ENCODE assay signal across 8 mouse cellular contexts in the genomic region with DNA sequence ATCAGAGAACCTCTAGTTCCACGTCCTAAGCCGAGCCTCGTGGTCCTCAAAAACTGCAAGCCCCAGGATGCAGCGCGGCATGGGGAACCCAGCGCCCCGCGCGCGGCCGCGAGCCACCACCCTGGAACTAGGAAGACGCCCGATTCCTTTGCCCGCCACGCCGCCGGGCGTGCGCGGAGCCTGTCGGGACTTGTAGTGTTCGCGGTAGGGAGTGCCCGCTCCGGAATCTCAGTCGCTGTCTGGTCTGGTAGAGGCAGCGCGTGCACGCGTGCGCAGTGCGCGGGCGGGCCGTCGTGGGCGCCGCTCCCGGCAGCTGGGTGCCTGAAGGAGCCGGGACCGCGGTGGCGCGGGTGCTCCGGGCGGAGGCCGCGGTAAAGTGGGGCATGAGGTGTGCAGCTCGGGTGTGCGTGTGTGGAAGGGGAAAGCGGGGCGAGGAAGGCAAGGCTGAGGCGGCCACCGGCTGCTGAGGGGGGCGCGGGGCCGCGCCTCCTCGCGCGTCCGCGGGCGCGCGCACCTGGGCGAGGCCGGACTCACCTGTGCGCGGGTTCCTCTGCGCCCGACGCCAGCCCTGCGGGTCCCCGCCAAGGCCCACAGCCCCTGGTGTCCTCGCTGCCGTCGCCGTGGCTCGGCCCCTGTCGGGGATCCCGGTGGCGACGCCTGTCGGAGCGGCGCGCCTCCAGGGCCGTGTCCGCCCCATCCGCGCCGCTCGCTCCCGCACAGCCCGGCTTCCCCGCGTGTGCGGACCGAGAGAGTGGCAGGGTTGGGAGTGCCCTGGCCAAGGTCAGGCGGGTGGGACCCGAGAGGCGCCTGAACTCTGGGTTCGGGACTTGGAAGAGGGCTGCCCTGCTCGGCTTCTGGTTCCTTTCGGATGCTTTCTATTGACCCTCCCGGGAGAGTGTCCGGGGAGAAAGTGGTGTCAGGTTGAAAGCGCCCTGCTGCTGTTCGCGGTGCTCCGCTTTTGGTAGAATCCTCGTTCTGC. TPM values are rescaled to one million over a fixed set of nuclear protein-coding genes. Genes with fewer than 3 reads are reported as not detected.
DNase-seq lines count a peak whose midpoint lies in the region; ATAC-seq and TF ChIP-seq lines count a peak whose summit lies in the region.

A gene (plus strand): TSS at position 144 of the 979 bp plus-strand sequence.

- peak within 1 kb of the TSS in 1 of 3 experiments; percentile 72 for H3K4me3 ChIP-seq in CH12.LX (replicated peaks in 1 of 3; ENCODE audit: low read depth in 2 of 3, low read length in 2 of 3, poor library complexity in 1 of 3)
- H3K4me3 ChIP-seq in forebrain, embryonic 15.5 days: peak within 1 kb of the TSS; percentile 79
- H3K4me3 ChIP-seq in liver, embryonic 16.5 days (ENCODE audit: low read depth, low read length): peak within 1 kb of the TSS; percentile 67
- H3K4me3 ChIP-seq in neural tube, embryonic 12.5 days: peak within 1 kb of the TSS; percentile 86
- H3K4me3 ChIP-seq in stomach, postnatal 0 days (ENCODE audit: low read depth, low read length): peak within 1 kb of the TSS; percentile 90

- in situ Hi-C loops in CH12.LX (cut with MboI; ENCODE audit: low pct_ligation_motif_present, low pct_unique_long_range_greater_than_20kb, low sequenced_read_pairs): no loop called here

- peaks cover 8% of the 10 kb centered on the region for H3K9me3 ChIP-seq in CH12.LX (replicated peaks; ENCODE audit: low read length)
- H3K9me3 ChIP-seq in forebrain, embryonic 15.5 days: no peaks in the 10 kb centered on the region
- no peaks in the 10 kb centered on the region for H3K9me3 ChIP-seq in liver, embryonic 16.5 days (replicated peaks; ENCODE audit: control insufficient read depth, low read length)
- no peaks in the 10 kb centered on the region for H3K9me3 ChIP-seq in neural tube, embryonic 12.5 days
- H3K9me3 ChIP-seq in stomach, postnatal 0 days (ENCODE audit: control insufficient read depth, low read length): no peaks in the 10 kb centered on the region

- peak; percentile 99 for ATAC-seq in cerebellum, adult (ENCODE audit: insufficient number of reproducible peaks, low FRiP score, low TSS enrichment)
- ATAC-seq in forebrain, embryonic 15.5 days (replicated peaks): peak; percentile 99
- peak; percentile 95 for ATAC-seq in liver, embryonic 16.5 days (ENCODE audit: low read depth)
- peak; percentile 96 for ATAC-seq in neural tube, embryonic 12.5 days (ENCODE audit: low FRiP score, low read depth)
- ATAC-seq in stomach, postnatal 0 days (ENCODE audit: low FRiP score, low TSS enrichment): peak; percentile 99

- H3K4me1 ChIP-seq in CH12.LX (ENCODE audit: control insufficient read depth in 1 of 2, insufficient read depth in 2 of 2): peaks cover 16 to 40% of the 10 kb centered on the region in 2 experiments; a peak in 3 of 4 replicates
- peaks cover 19% of the 10 kb centered on the region for H3K4me1 ChIP-seq in forebrain, embryonic 15.5 days
- peaks cover 4% of the 10 kb centered on the region for H3K4me1 ChIP-seq in liver, embryonic 16.5 days (ENCODE audit: control insufficient read depth, low read depth, low read length)
- H3K4me1 ChIP-seq in neural tube, embryonic 12.5 days: peaks cover 16% of the 10 kb centered on the region
- no peaks in the 10 kb centered on the region for H3K4me1 ChIP-seq in stomach, postnatal 0 days (replicated peaks; ENCODE audit: control insufficient read depth, insufficient read depth)

- H3K9ac ChIP-seq in CH12.LX (ENCODE audit: insufficient read depth, low read depth): peak within 1 kb of the TSS; percentile 7; the same call in 1 of the 2 replicates
- H3K9ac ChIP-seq in forebrain, embryonic 15.5 days (replicated peaks): peak within 1 kb of the TSS; percentile 81
- H3K9ac ChIP-seq in liver, embryonic 16.5 days (ENCODE audit: low read depth, low read length): peak within 1 kb of the TSS; percentile 64
- H3K9ac ChIP-seq in neural tube, embryonic 12.5 days: peak within 1 kb of the TSS; percentile 89
- peak within 1 kb of the TSS; percentile 86 for H3K9ac ChIP-seq in stomach, postnatal 0 days (ENCODE audit: low read length)

- TF ChIP-seq POLR2A in CH12.LX (IDR thresholded peaks at IDR 0.05; ENCODE audit: low read depth, low read length): peak; percentile 45; the same call in 1 of the 2 replicates

- H3K27me3 ChIP-seq in CH12.LX (replicated peaks): peaks cover 2% of the 10 kb centered on the region
- no peaks in the 10 kb centered on the region for H3K27me3 ChIP-seq in forebrain, embryonic 15.5 days
- H3K27me3 ChIP-seq in liver, embryonic 16.5 days (ENCODE audit: control insufficient read depth, insufficient read depth, low read depth, low read length): peaks cover 15% of the 10 kb centered on the region
- H3K27me3 ChIP-seq in neural tube, embryonic 12.5 days (replicated peaks): no peaks in the 10 kb centered on the region
- no peaks in the 10 kb centered on the region for H3K27me3 ChIP-seq in stomach, postnatal 0 days (ENCODE audit: control insufficient read depth, insufficient read depth, low read length)

- H3K27ac ChIP-seq in CH12.LX (ENCODE audit: insufficient read depth, low read depth): no peak within 1 kb of the TSS
- H3K27ac ChIP-seq in forebrain, embryonic 15.5 days (replicated peaks): peak within 1 kb of the TSS; percentile 81
- peak within 1 kb of the TSS; percentile 37 for H3K27ac ChIP-seq in liver, embryonic 16.5 days (ENCODE audit: low read length)
- peak within 1 kb of the TSS; percentile 20; the same call in 1 of the 2 replicates for H3K27ac ChIP-seq in neural tube, embryonic 12.5 days
- H3K27ac ChIP-seq in stomach, postnatal 0 days (replicated peaks): peak within 1 kb of the TSS; percentile 90

- no peak for DNase-seq in CH12.LX (ENCODE audit: extremely low read depth)
- DNase-seq in heart, postnatal 14 days: peak; percentile 96 to 98
- peak; percentile 86 for DNase-seq in large intestine, adult 2 months (ENCODE audit: low read depth, low spot score)
- DNase-seq in stomach, postnatal 0 days (ENCODE audit: low spot score): peak; percentile 98

- TF ChIP-seq EP300 in CH12.LX (IDR thresholded peaks at IDR 0.05; ENCODE audit: low read length): no peak
- no peak for TF ChIP-seq EP300 in stomach, postnatal 0 days (optimal IDR thresholded peaks at IDR 0.05)

- intact Hi-C loops in heart, postnatal 14 days (cut with DNase I): loop anchor here (5.0 kb wide), 2 partner anchors 36 to 39 kb away; no protein-coding TSS in a partner anchor

- no peak for TF ChIP-seq RAD21 in CH12.LX (IDR thresholded peaks at IDR 0.05; ENCODE audit: low read depth, low read length)

- H3K36me3 ChIP-seq in CH12.LX (replicated peaks in 1 of 2; ENCODE audit: control insufficient read depth in 1 of 2, insufficient read depth in 1 of 2, low read length in 1 of 2): no peaks in the 10 kb centered on the region
- no peaks in the 10 kb centered on the region for H3K36me3 ChIP-seq in forebrain, embryonic 15.5 days
- no peaks in the 10 kb centered on the region for H3K36me3 ChIP-seq in liver, embryonic 16.5 days (ENCODE audit: control insufficient read depth, insufficient read depth)
- H3K36me3 ChIP-seq in neural tube, embryonic 12.5 days: no peaks in the 10 kb centered on the region
- H3K36me3 ChIP-seq in stomach, postnatal 0 days (ENCODE audit: control insufficient read depth, insufficient read depth, low read length): no peaks in the 10 kb centered on the region

- H3K4me2 ChIP-seq in CH12.LX (ENCODE audit: insufficient read depth, low read depth, poor library complexity, severe bottlenecking): peak within 1 kb of the TSS; percentile 31
- peak within 1 kb of the TSS; percentile 62 for H3K4me2 ChIP-seq in forebrain, embryonic 15.5 days (replicated peaks)
- H3K4me2 ChIP-seq in liver, embryonic 16.5 days (ENCODE audit: low read depth, low read length): peak within 1 kb of the TSS; percentile 57
- peak within 1 kb of the TSS; percentile 72 for H3K4me2 ChIP-seq in neural tube, embryonic 12.5 days (replicated peaks)
- H3K4me2 ChIP-seq in stomach, postnatal 0 days (replicated peaks; ENCODE audit: low read depth): peak within 1 kb of the TSS; percentile 54

- no peaks in the 10 kb centered on the region for H3K79me2 ChIP-seq in CH12.LX (replicated peaks; ENCODE audit: control insufficient read depth, extremely low read depth, insufficient read depth, poor library complexity, severe bottlenecking)

- under 1% methylated on average over 94 of the region's 114 CpGs for WGBS in forebrain, embryonic 15.5 days
- 2% methylated on average over 106 of the region's 114 CpGs for WGBS in large intestine, adult 2 months
- WGBS in liver, embryonic 16.5 days (ENCODE audit: insufficient replicate concordance): under 1% methylated on average over 82 of the region's 114 CpGs
- WGBS in neural tube, embryonic 12.5 days: under 1% methylated on average over 108 of the region's 114 CpGs
- WGBS in stomach, postnatal 0 days: under 1% methylated on average over 91 of the region's 114 CpGs

- no peak for TF ChIP-seq CTCF in CH12.LX (conservative IDR thresholded peaks at IDR 0.05 in 1 of 2, IDR thresholded peaks at IDR 0.05 in 1 of 2; ENCODE audit: low read depth in 2 of 2, low read length in 2 of 2)
- TF ChIP-seq CTCF in stomach, postnatal 0 days (IDR thresholded peaks at IDR 0.05; ENCODE audit: low read depth): peak; percentile 28

- dilution Hi-C loops in CH12.LX (cut with MboI; ENCODE audit: extremely low pct_ligation_motif_present, extremely low pct_unique_long_range_greater_than_20kb, low sequenced_read_pairs): no loop called here

TF ChIP-seq in CH12.LX, 34 proteins besides CTCF, POLR2A, EP300 and RAD21 (continues in another document):
- no peak for TF ChIP-seq TBP (conservative IDR thresholded peaks at IDR 0.05; ENCODE audit: low read depth, low read length)
- TF ChIP-seq HCFC1 (IDR thresholded peaks at IDR 0.05; ENCODE audit: low read depth, low read length): peak; percentile 93
- TF ChIP-seq SMC3 (IDR thresholded peaks at IDR 0.05; ENCODE audit: low read depth, low read length): no peak
- TF ChIP-seq ZC3H11A (IDR thresholded peaks at IDR 0.05; ENCODE audit: low read depth, low read length): no peak
- TF ChIP-seq JUND (conservative IDR thresholded peaks at IDR 0.05; ENCODE audit: low read depth, low read length): no peak
- no peak for TF ChIP-seq PAX5 (IDR thresholded peaks at IDR 0.05; ENCODE audit: low read length)
- TF ChIP-seq JUN (IDR thresholded peaks at IDR 0.05; ENCODE audit: insufficient read depth, low read depth, low read length): no peak
- TF ChIP-seq TCF12 (IDR thresholded peaks at IDR 0.05; ENCODE audit: low read depth, low read length): peak; percentile 38
- TF ChIP-seq MAZ (IDR thresholded peaks at IDR 0.05; ENCODE audit: low read depth, low read length): no peak

RNA-seq across cellular contexts. Expression of the gene that starts here (rescaled TPM):
- 4.0 and 8.3 TPM in 2 replicates for total RNA-seq in CH12.LX (2012; rRNA removed)
- total RNA-seq in CH12.LX (2014; rRNA removed): 0.23 and 0.26 TPM in 2 replicates
- 0.25 and 0.36 TPM in 2 replicates for polyA plus RNA-seq in CH12.LX (2012; ENCODE audit: insufficient read length, low read depth)
- polyA plus RNA-seq in forebrain, embryonic 15.5 days (2015; fragmentation: Nextera tagmentation; extraction: Ambion mirVana): 50.0 and 53.2 TPM in 2 replicates
- total RNA-seq in heart, postnatal 14 days (2021): 10 to 100 TPM; 46.7 to 51.4 TPM
- polyA plus RNA-seq in large intestine, adult 2 months (2012; rRNA removed): 24.4 and 38.2 TPM in 2 replicates
- 13.8 and 15.7 TPM in 2 replicates for polyA plus RNA-seq in liver, embryonic 16.5 days (2015; fragmentation: Nextera tagmentation; extraction: Ambion mirVana)
- polyA plus RNA-seq in neural tube, embryonic 12.5 days (2016; fragmentation: Nextera tagmentation; extraction: Ambion mirVana): 57.2 and 62.0 TPM in 2 replicates
- polyA plus RNA-seq in stomach, postnatal 0 days (2015; fragmentation: Nextera tagmentation; extraction: Ambion mirVana): 32.1 and 34.1 TPM in 2 replicates

Comparison
In these comparisons a context has a peak if more than half of its experiments do, and no peak if none do; other contexts are left out.
1. RNA of the gene that starts here (total RNA-seq): 46.7 to 51.4 TPM in heart, postnatal 14 days; 0.23 to 8.3 TPM in CH12.LX; every median in the first group is over 4 times any median in the second.
2. RNA of the gene that starts here (polyA plus RNA-seq): 57.2 to 62.0 TPM in neural tube, embryonic 12.5 days, 50.0 to 53.2 TPM in forebrain, embryonic 15.5 days, 32.1 to 34.1 TPM in stomach, postnatal 0 days, 24.4 to 38.2 TPM in large intestine, adult 2 months and 13.8 to 15.7 TPM in liver, embryonic 16.5 days; 0.25 to 0.36 TPM in CH12.LX; every median in the first group is over 10 times any median in the second.
3. H3K9ac ChIP-seq: peak in every context shown above with its lines; median percentile 89 in neural tube, embryonic 12.5 days; 86 in stomach, postnatal 0 days; 81 in forebrain, embryonic 15.5 days; 64 in liver, embryonic 16.5 days; 7 in CH12.LX.
4. Peak in every context shown above with its lines, with median percentiles within 50 percentile points of each other: H3K4me2 ChIP-seq and ATAC-seq.